Mouse (Mus musculus) NIH3T3 (cell line): ENCODE measurements around the gene Nif3l1.

Experiments used
- DNase-seq: peaks from one replicate; pipeline ENCODE4 v3.0.0-alpha.2; 2012; ENCODE audit warnings: low read depth

Nif3l1 gene

GRCm38 (mm10) chr1:58458175-58458574, 13.2 kb downstream of the Nif3l1 start:
- no peak for DNase-seq

- DNase-seq = peak; percentile 16
Measured at GRCm38 (mm10) chr1:58458867-58459266, 13.9 kb downstream of the Nif3l1 start.

- DNase-seq = peak; percentile 88
Measured at GRCm38 (mm10) chr1:58460566-58460965, 15.6 kb downstream of the Nif3l1 start.

- no peak for DNase-seq
Measured at GRCm38 (mm10) chr1:58463935-58464334, 19.0 kb downstream of the Nif3l1 start.

GRCm38 (mm10) chr1:58465042-58465441, 20.1 kb downstream of the Nif3l1 start:
- no peak for DNase-seq

- no peak for DNase-seq
Measured at GRCm38 (mm10) chr1:58465561-58465960, 20.6 kb downstream of the Nif3l1 start.

- DNase-seq = no peak
Measured at GRCm38 (mm10) chr1:58475662-58476061, 30.7 kb downstream of the Nif3l1 start.

- no peak for DNase-seq
Measured at GRCm38 (mm10) chr1:58482647-58483046, 37.7 kb downstream of the Nif3l1 start.

- no peak for DNase-seq
Measured at GRCm38 (mm10) chr1:58495603-58496002, 50.7 kb downstream of the Nif3l1 start.

GRCm38 (mm10) chr1:58497678-58498077, 52.7 kb downstream of the Nif3l1 start:
- no peak for DNase-seq

GRCm38 (mm10) chr1:58498758-58499157, 53.8 kb downstream of the Nif3l1 start:
- no peak for DNase-seq

- DNase-seq = no peak
Measured at GRCm38 (mm10) chr1:58503134-58503533, 58.2 kb downstream of the Nif3l1 start.

- no peak for DNase-seq
Measured at GRCm38 (mm10) chr1:58503793-58504370, 58.9 kb downstream of the Nif3l1 start.

- DNase-seq = peak; percentile 97
Measured at GRCm38 (mm10) chr1:58504577-58505254, 59.8 kb downstream of the Nif3l1 start, which contains the start of gene Orc2. TSS of gene Orc2 (minus strand) at chr1:58505109.

GRCm38 (mm10) chr1:58507249-58507648, 62.3 kb downstream of the Nif3l1 start:
- peak; percentile 7 for DNase-seq
